Mouse (Mus musculus): ENCODE results near the gene Cnr2.

- no peak for TF ChIP-seq CTCF (IDR thresholded peaks at IDR 0.05; ENCODE audit: control insufficient read depth, insufficient read depth, insufficient replicate concordance, low read depth, low read length)
- TF ChIP-seq POLR2A (IDR thresholded peaks at IDR 0.05; ENCODE audit: control insufficient read depth, low read depth, low read length): no peak
These were observed 47.6 kb upstream of the Cnr2 start for GRCm38 (mm10) chr4:135847581-135847980.
